Mouse (Mus musculus) spleen, postnatal 14 days (tissue): ENCODE data around the gene Nr2f2.

Experiments used
- DNase-seq, 2 experiments: peaks; one replicate each; pipeline ENCODE4 v3.0.0; 2021 to 2022; ENCODE audit warnings: low spot score in 2 of 2

The Nr2f2 gene

GRCm38 (mm10) chr7:70365401-70365811, 1.1 kb downstream of the Nr2f2 start:
- no peak for DNase-seq

- no peak for DNase-seq
Measured at GRCm38 (mm10) chr7:70364798-70365197, 1.7 kb downstream of the Nr2f2 start.

- DNase-seq, result no peak
Measured at GRCm38 (mm10) chr7:70363351-70363750, 3.2 kb downstream of the Nr2f2 start.

GRCm38 (mm10) chr7:70362526-70363170, 3.9 kb downstream of the Nr2f2 start:
- DNase-seq, result no peak

GRCm38 (mm10) chr7:70361383-70362364, 4.9 kb downstream of the Nr2f2 start:
- DNase-seq, result no peak

GRCm38 (mm10) chr7:70360611-70361382, 5.7 kb downstream of the Nr2f2 start:
- no peak for DNase-seq

- DNase-seq, result no peak
Measured at GRCm38 (mm10) chr7:70359791-70360581, 6.5 kb downstream of the Nr2f2 start.

GRCm38 (mm10) chr7:70358848-70359591, 7.5 kb downstream of the Nr2f2 start:
- no peak for DNase-seq

- no peak for DNase-seq
Measured at GRCm38 (mm10) chr7:70358020-70358847, 8.3 kb downstream of the Nr2f2 start.

- DNase-seq, result no peak
Measured at GRCm38 (mm10) chr7:70357516-70358019, 9.0 kb downstream of the Nr2f2 start.

GRCm38 (mm10) chr7:70356691-70357515, 9.6 kb downstream of the Nr2f2 start:
- no peak for DNase-seq

- no peak for DNase-seq
Measured at GRCm38 (mm10) chr7:70355691-70356568, 10.6 kb downstream of the Nr2f2 start.

GRCm38 (mm10) chr7:70355357-70355620, 11.2 kb downstream of the Nr2f2 start:
- no peak for DNase-seq

- no peak for DNase-seq
Measured at GRCm38 (mm10) chr7:70354606-70355356, 11.8 kb downstream of the Nr2f2 start.

- DNase-seq, result no peak
Measured at GRCm38 (mm10) chr7:70353151-70353550, 13.4 kb downstream of the Nr2f2 start.

- no peak for DNase-seq
Measured at GRCm38 (mm10) chr7:70352617-70353016, 13.9 kb downstream of the Nr2f2 start.

GRCm38 (mm10) chr7:70351981-70352560, 14.5 kb downstream of the Nr2f2 start:
- DNase-seq, result no peak
